Mouse (Mus musculus) heart, embryonic 10.5 days (tissue): ENCODE results near the gene Plekhf1. TPM values are rescaled to one million over a fixed set of nuclear protein-coding genes. Genes with fewer than 3 reads are reported as not detected.

Experiments
- DNase-seq: peaks from one replicate; pipeline ENCODE4 v3.0.0-alpha.2; 2017; ENCODE audit warnings: low spot score
- H3K27ac ChIP-seq: fragments of 300-500 bp; sonication (generic); 2 replicates; pipeline ENCODE4 v1.5.1; 2016; ENCODE audit warnings: mild to moderate bottlenecking
- H3K27me3 ChIP-seq: fragments of 300-500 bp; sonication (generic); 2 replicates; pipeline ENCODE4 v1.6.1; 2016; ENCODE audit warnings: mild to moderate bottlenecking; ENCODE audit not compliant: poor library complexity, insufficient read depth, severe bottlenecking
- H3K36me3 ChIP-seq: fragments of 300-500 bp; sonication (generic); 2 replicates; pipeline ENCODE4 v1.6.1; 2016; ENCODE audit warnings: mild to moderate bottlenecking, moderate library complexity
- H3K4me1 ChIP-seq: fragments of 300-500 bp; sonication (generic); 2 replicates; pipeline ENCODE4 v1.6.1; 2016; ENCODE audit warnings: mild to moderate bottlenecking
- H3K4me3 ChIP-seq: fragments of 300-500 bp; sonication (generic); 2 replicates; pipeline ENCODE4 v1.5.1; 2016; ENCODE audit warnings: mild to moderate bottlenecking, moderate library complexity
- H3K9me3 ChIP-seq: fragments of 300-500 bp; sonication (generic); 2 replicates; pipeline ENCODE4 v1.6.1; 2016; ENCODE audit warnings: mild to moderate bottlenecking, moderate library complexity
- WGBS: fragments of 180-500 bp; shearing (Covaris S2); methylation state at CpG from one replicate; pipeline ENCODE4 v1.1.7; 2016; 5-methylcytosine and 5-hydroxymethylcytosine counted together
- polyA plus RNA-seq: library from polyadenylated mRNA; unstranded; fragments of >200 nt; fragmentation: Nextera tagmentation; extraction: Ambion mirVana; gene quantifications from 2 replicates; pipeline ENCODE4 v1.2.1, GENCODE M21; 2016

The Plekhf1 gene
- polyA plus RNA-seq, 1 experiment from 2014 or later: 2.2 TPM

GRCm38 (mm10) chr7:38179896-38180295 lies 47.9 kb downstream of the Plekhf1 start:
- H3K27me3 ChIP-seq: peaks cover 11% of the 10 kb centered on the region; the same call in 1 of the 2 replicates
- DNase-seq: no peak
- no peaks in the 10 kb centered on the region for H3K36me3 ChIP-seq
- H3K27ac ChIP-seq: no peak overlapping the region
- 73% methylated on average over 3 of the region's 3 CpGs for WGBS
- no peaks in the 10 kb centered on the region for H3K9me3 ChIP-seq
- peaks cover 15% of the 10 kb centered on the region for H3K4me1 ChIP-seq
- no peak overlapping the region for H3K4me3 ChIP-seq

- Histone ChIP-seq H3K4me1 (peaks cover 13% of the 10 kb centered on the region), H3K4me3 (no peak overlapping the region), H3K27ac (no peak overlapping the region), H3K27me3 (peaks cover 28% of the 10 kb centered on the region), H3K9me3 (no peaks in the 10 kb centered on the region), H3K36me3 (no peaks in the 10 kb centered on the region)
- 77% methylated on average over 3 of the region's 3 CpGs for WGBS
- DNase-seq: no peak
Measured at GRCm38 (mm10) chr7:38176056-38176455, 51.8 kb downstream of the Plekhf1 start.

- peaks cover 13% of the 10 kb centered on the region for H3K4me1 ChIP-seq
- H3K4me3 ChIP-seq: peak overlapping the region; percentile 58
- no peaks in the 10 kb centered on the region for H3K36me3 ChIP-seq
- WGBS: 11% methylated on average over 31 of the region's 31 CpGs
- no peak for DNase-seq
- peaks cover 28% of the 10 kb centered on the region for H3K27me3 ChIP-seq
- no peaks in the 10 kb centered on the region for H3K9me3 ChIP-seq
- peak overlapping the region; percentile 81 for H3K27ac ChIP-seq
Measured at GRCm38 (mm10) chr7:38174321-38175148, 53.3 kb downstream of the Plekhf1 start.

- Histone ChIP-seq H3K4me1 (peaks cover 13% of the 10 kb centered on the region), H3K9me3 (no peaks in the 10 kb centered on the region), H3K36me3 (no peaks in the 10 kb centered on the region), H3K27me3 (peaks cover 28% of the 10 kb centered on the region), H3K4me3 (peak overlapping the region; percentile 58), H3K27ac (peak overlapping the region; percentile 81)
- no peak for DNase-seq
- WGBS: 13% methylated on average over 14 of the region's 14 CpGs
Measured at GRCm38 (mm10) chr7:38173871-38174270, 53.9 kb downstream of the Plekhf1 start.

- Histone ChIP-seq H3K27ac (no peak overlapping the region), H3K36me3 (no peaks in the 10 kb centered on the region), H3K9me3 (no peaks in the 10 kb centered on the region), H3K27me3 (no peaks in the 10 kb centered on the region), H3K4me1 (peaks cover 11% of the 10 kb centered on the region), H3K4me3 (peak overlapping the region; percentile 55)
- WGBS: 15% methylated on average over 11 of the region's 11 CpGs
- DNase-seq: no peak
Measured at GRCm38 (mm10) chr7:38167724-38168141, 60.1 kb downstream of the Plekhf1 start.

Other genes with a start within 250 kb of the Plekhf1 start
- gene Uri1, start 204.5 kb downstream of the Plekhf1 start, polyA plus RNA-seq: 39.7 and 46.9 TPM in 2 replicates
- 73.7 and 94.9 TPM in 2 replicates for gene Ccne1, start 120.5 kb downstream of the Plekhf1 start, polyA plus RNA-seq
- 14.4 and 14.8 TPM in 2 replicates for gene 1600014C10Rik, start 44.8 kb downstream of the Plekhf1 start, polyA plus RNA-seq
- gene Pop4, start 43.4 kb upstream of the Plekhf1 start, polyA plus RNA-seq: 46.0 and 61.7 TPM in 2 replicates